Comparison of ENCODE assay signal across 10 mouse cellular contexts in genomic region chr9:67020063-67020462, GRCm38 (mm10). TPM values are rescaled to one million over a fixed set of nuclear protein-coding genes. Genes with fewer than 3 reads are reported as not detected.
DNase-seq lines count a peak whose midpoint lies in the region; ATAC-seq and TF ChIP-seq lines count a peak whose summit lies in the region.
"Had no signal": no experiment of that assay in that cellular context is flagged by ENCODE, and none has a peak within 500 bp of the region (broad histone marks: within the 10 kb centered on the region; RNA-seq: fewer than 3 reads in every experiment).

No protein-coding gene starts in this region.

- H3K4me3 ChIP-seq in lung, embryonic 16.5 days (ENCODE audit: low read length) = no peak overlapping the region
- no peak overlapping the region for H3K4me3 ChIP-seq in intestine, postnatal 0 days (ENCODE audit: low read depth, low read length)
- H3K4me3 ChIP-seq in small intestine, adult 2 months (ENCODE audit: low read depth, low read length) = no peak overlapping the region
- H3K4me3 ChIP-seq in hindbrain, embryonic 16.5 days (ENCODE audit: low read length) = no peak overlapping the region

- ATAC-seq in lung, embryonic 16.5 days (ENCODE audit: low read depth) = peak; percentile 11; the same call in 1 of the 2 replicates
- no peak for ATAC-seq in intestine, postnatal 0 days
- ATAC-seq in monocyte, adult 5-6 weeks (replicated peaks; ENCODE audit: insufficient number of reproducible peaks, low FRiP score, low TSS enrichment, poor library complexity, severe bottlenecking) = no peak
- ATAC-seq in hindbrain, embryonic 16.5 days = no peak

- TF ChIP-seq POLR2A in small intestine, adult 2 months (IDR thresholded peaks at IDR 0.05; ENCODE audit: low read depth, low read length) = no peak

- H3K9ac ChIP-seq in lung, embryonic 16.5 days (ENCODE audit: low read length) = no peak overlapping the region
- H3K9ac ChIP-seq in intestine, postnatal 0 days (ENCODE audit: low read depth, low read length) = no peak overlapping the region
- H3K9ac ChIP-seq in hindbrain, embryonic 16.5 days (ENCODE audit: low read depth, low read length) = no peak overlapping the region

- H3K9me3 ChIP-seq in lung, embryonic 16.5 days (ENCODE audit: control insufficient read depth, low read length) = no peaks in the 10 kb centered on the region
- no peaks in the 10 kb centered on the region for H3K9me3 ChIP-seq in intestine, postnatal 0 days (ENCODE audit: control insufficient read depth)
- no peaks in the 10 kb centered on the region for H3K9me3 ChIP-seq in hindbrain, embryonic 16.5 days (ENCODE audit: control insufficient read depth, low read length)

- no peak for DNase-seq in lung, postnatal 4 days
- peak; percentile 75 to 77 for DNase-seq in adrenal gland, postnatal 36 days
- no peak for DNase-seq in embryo, embryonic 10.5 days (ENCODE audit: low spot score)
- DNase-seq: kidney, adult 11 months; thymus, postnatal 14 days had no signal

- WGBS in lung, embryonic 16.5 days = 19% methylated on average over 2 of the region's 2 CpGs
- 12% methylated on average over 2 of the region's 2 CpGs for WGBS in intestine, postnatal 0 days
- 13% methylated on average over 2 of the region's 2 CpGs for WGBS in small intestine, adult 2 months
- 75% methylated on average over 2 of the region's 2 CpGs for WGBS in hindbrain, embryonic 16.5 days

- no peak overlapping the region for H3K27ac ChIP-seq in lung, embryonic 16.5 days (ENCODE audit: low read length)
- peak overlapping the region; percentile 35 for H3K27ac ChIP-seq in intestine, postnatal 0 days (ENCODE audit: low read depth, low read length)
- peak overlapping the region; percentile 65 for H3K27ac ChIP-seq in small intestine, adult 2 months (ENCODE audit: insufficient read depth, low read depth, low read length)
- H3K27ac ChIP-seq in hindbrain, embryonic 16.5 days (ENCODE audit: low read depth, low read length) = no peak overlapping the region

- no peak for TF ChIP-seq CTCF in intestine, postnatal 0 days (IDR thresholded peaks at IDR 0.05; ENCODE audit: low read depth)
- no peak for TF ChIP-seq CTCF in small intestine, adult 2 months (IDR thresholded peaks at IDR 0.05; ENCODE audit: extremely low read depth, insufficient read length, insufficient replicate concordance, low read depth, low read length)

- H3K4me2 ChIP-seq in lung, embryonic 16.5 days (ENCODE audit: low read depth, low read length) = no peak overlapping the region
- no peak overlapping the region for H3K4me2 ChIP-seq in intestine, postnatal 0 days (replicated peaks; ENCODE audit: low read depth)
- no peak overlapping the region for H3K4me2 ChIP-seq in hindbrain, embryonic 16.5 days (ENCODE audit: low read length)

- H3K4me1 ChIP-seq in lung, embryonic 16.5 days (replicated peaks; ENCODE audit: control insufficient read depth, insufficient read depth, low read length) = peaks cover 2% of the 10 kb centered on the region
- H3K4me1 ChIP-seq in intestine, postnatal 0 days (replicated peaks; ENCODE audit: control insufficient read depth, insufficient read depth, low read length) = no peaks in the 10 kb centered on the region; the same call in 1 of the 2 replicates
- H3K4me1 ChIP-seq in small intestine, adult 2 months (ENCODE audit: control insufficient read depth, insufficient read depth, insufficient read length, low read length) = peaks cover 16% of the 10 kb centered on the region
- no peaks in the 10 kb centered on the region for H3K4me1 ChIP-seq in hindbrain, embryonic 16.5 days (ENCODE audit: control insufficient read depth, insufficient read depth, low read depth, low read length)

- peaks cover 18% of the 10 kb centered on the region for H3K36me3 ChIP-seq in lung, embryonic 16.5 days (ENCODE audit: control insufficient read depth, insufficient read depth, low read length)
- peaks cover 28% of the 10 kb centered on the region for H3K36me3 ChIP-seq in intestine, postnatal 0 days (ENCODE audit: control insufficient read depth, insufficient read depth)
- H3K36me3 ChIP-seq in small intestine, adult 2 months (ENCODE audit: control insufficient read depth, insufficient read depth, low read length) = peaks cover 33% of the 10 kb centered on the region
- peaks cover 8% of the 10 kb centered on the region; the same call in 1 of the 2 replicates for H3K36me3 ChIP-seq in hindbrain, embryonic 16.5 days (ENCODE audit: control insufficient read depth, insufficient read depth, low read length)

- H3K27me3 ChIP-seq in lung, embryonic 16.5 days (ENCODE audit: control insufficient read depth, insufficient read depth, low read depth, low read length) = no peaks in the 10 kb centered on the region
- H3K27me3 ChIP-seq in intestine, postnatal 0 days (replicated peaks; ENCODE audit: control insufficient read depth, insufficient read depth, low read length) = no peaks in the 10 kb centered on the region
- no peaks in the 10 kb centered on the region for H3K27me3 ChIP-seq in small intestine, adult 2 months (ENCODE audit: control insufficient read depth, insufficient read depth, low read length)
- H3K27me3 ChIP-seq in hindbrain, embryonic 16.5 days (replicated peaks; ENCODE audit: control insufficient read depth, insufficient read depth, low read length) = no peaks in the 10 kb centered on the region

RNA-seq across cellular contexts. Expression of gene Tpm1, which starts 29.1 kb away (rescaled TPM):
- polyA plus RNA-seq in lung, embryonic 16.5 days (2015; fragmentation: Nextera tagmentation; extraction: Ambion mirVana) = 758 and 782 TPM in 2 replicates
- total RNA-seq in adrenal gland, postnatal 36 days (2021) = 100 to 1,000 TPM; 145 to 272 TPM
- 1,318 and 1,424 TPM in 2 replicates for polyA plus RNA-seq in intestine, postnatal 0 days (2015; fragmentation: Nextera tagmentation; extraction: Ambion mirVana)
- 146 and 242 TPM in 2 replicates for polyA plus RNA-seq in small intestine, adult 2 months (2012; rRNA removed)
- 29.4 to 78.0 TPM (median 49.1 TPM) in 3 replicates for total RNA-seq in monocyte, adult 5-6 weeks (2017)
- 187 and 214 TPM in 2 replicates for polyA plus RNA-seq in hindbrain, embryonic 16.5 days (2015; fragmentation: Nextera tagmentation; extraction: Ambion mirVana)

RNA-seq across cellular contexts. Expression of gene Lactb, which starts 44.8 kb away (rescaled TPM):
- 6.0 and 7.0 TPM in 2 replicates for polyA plus RNA-seq in lung, embryonic 16.5 days (2015; fragmentation: Nextera tagmentation; extraction: Ambion mirVana)
- 10 to 100 TPM; 16.9 to 20.5 TPM for total RNA-seq in adrenal gland, postnatal 36 days (2021)
- 14.9 and 17.2 TPM in 2 replicates for polyA plus RNA-seq in intestine, postnatal 0 days (2015; fragmentation: Nextera tagmentation; extraction: Ambion mirVana)
- polyA plus RNA-seq in small intestine, adult 2 months (2012; rRNA removed) = 16.3 and 26.8 TPM in 2 replicates
- total RNA-seq in monocyte, adult 5-6 weeks (2017) = 24.2 to 38.2 TPM (median 33.3 TPM) in 3 replicates
- polyA plus RNA-seq in hindbrain, embryonic 16.5 days (2015; fragmentation: Nextera tagmentation; extraction: Ambion mirVana) = 12.1 and 12.3 TPM in 2 replicates

Comparison
In these comparisons a context has a peak if more than half of its experiments do, and no peak if none do; other contexts are left out.
1. H3K27ac ChIP-seq: peak in intestine, postnatal 0 days (single experiment) and small intestine, adult 2 months (single experiment); none in lung, embryonic 16.5 days (single experiment) and hindbrain, embryonic 16.5 days (single experiment).
2. DNase-seq: peak in adrenal gland, postnatal 36 days (2 of 2); none in lung, postnatal 4 days (0 of 2) and embryo, embryonic 10.5 days (single experiment).